Mouse (Mus musculus) spleen, postnatal 14 days (tissue): ENCODE results near the gene Gtpbp2.
A peak's percentile ranks its signal among the peaks of the same experiment; 100 is the strongest.

Experiments
- DNase-seq, 2 experiments: peaks; one replicate each; pipeline ENCODE4 v3.0.0; 2021 to 2022; ENCODE audit warnings: low spot score in 2 of 2

Gene Gtpbp2

DNA sequence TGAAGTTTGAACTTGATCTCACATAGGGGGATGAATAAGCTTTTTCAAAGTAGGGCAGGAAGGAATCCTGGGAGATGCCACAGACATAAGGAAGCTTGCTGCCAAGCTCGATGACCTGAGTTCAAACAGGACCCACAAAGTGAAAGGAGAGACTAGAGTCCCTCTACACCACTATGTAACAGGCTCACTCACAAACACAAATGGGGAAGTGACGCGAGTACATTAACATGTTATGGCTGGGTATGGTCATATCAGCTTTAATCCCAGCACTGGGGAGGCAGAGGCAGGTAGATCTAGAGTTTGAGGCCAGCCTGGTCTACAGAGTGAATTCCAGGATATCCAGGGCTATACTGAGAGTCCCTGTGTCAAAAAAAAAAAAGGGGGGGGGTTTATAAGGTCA lies 6.5 kb upstream of the Gtpbp2 start:
- no peak for DNase-seq

DNA sequence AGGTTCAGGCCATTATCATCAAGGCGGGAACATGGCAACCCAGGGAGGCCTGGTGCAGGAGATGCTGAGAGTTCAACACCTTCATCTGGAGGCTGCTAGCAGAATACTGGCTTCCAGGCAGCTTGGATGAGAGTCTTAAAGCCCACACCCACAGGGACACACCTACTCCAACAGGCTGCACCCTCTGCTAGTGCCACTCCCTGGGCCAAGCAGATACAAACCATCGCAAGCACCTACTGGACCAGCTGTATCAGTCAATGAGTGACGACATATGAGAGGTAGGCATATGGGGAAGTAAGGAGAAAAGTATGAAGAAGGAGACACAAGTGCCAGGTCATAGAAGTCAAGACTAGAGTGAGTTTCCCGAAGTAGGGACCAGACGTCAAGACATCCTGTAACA lies 4.2 kb upstream of the Gtpbp2 start:
- DNase-seq: peak in 1 of 2 experiments; percentile 40

DNA sequence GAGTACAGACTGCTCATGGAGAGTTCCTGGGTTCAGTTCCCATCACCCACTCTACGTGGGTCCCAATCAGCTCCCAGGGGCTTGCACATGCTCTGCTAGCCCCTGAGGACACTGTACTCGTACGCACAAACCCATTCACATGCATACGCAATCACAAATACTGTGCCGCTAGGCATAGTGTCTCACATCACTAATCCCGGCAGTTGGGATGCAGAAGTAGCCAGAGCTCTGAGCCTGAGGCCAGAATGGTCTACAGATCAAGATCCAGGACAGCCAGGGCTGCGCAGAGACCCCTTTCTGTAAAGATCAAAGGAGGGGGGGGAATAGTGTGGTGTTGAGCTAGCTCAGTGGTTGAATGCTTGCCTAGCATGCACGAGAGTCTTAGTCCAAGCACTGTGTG lies 3.7 kb upstream of the Gtpbp2 start:
- DNase-seq: no peak

DNA sequence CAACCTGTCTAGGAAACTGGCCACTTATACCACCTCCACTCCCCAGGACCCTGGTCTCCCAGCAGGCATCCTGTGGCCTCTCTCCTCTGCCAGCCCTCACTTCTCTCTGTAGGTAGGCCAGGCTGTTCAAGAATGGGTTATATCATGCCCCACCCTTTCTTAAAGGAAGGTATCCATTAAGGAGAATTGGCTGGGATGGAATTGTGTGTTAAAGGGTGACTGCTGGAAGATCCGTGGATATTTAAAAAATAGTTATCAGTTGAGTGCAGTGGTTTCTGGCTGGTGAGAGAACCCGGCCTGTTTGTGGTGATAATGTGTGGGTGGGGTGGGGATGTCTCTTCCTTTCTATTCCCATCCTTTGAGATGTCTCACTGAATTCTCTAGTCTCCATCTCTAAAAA lies 1.6 kb upstream of the Gtpbp2 start:
- no peak for DNase-seq

DNA sequence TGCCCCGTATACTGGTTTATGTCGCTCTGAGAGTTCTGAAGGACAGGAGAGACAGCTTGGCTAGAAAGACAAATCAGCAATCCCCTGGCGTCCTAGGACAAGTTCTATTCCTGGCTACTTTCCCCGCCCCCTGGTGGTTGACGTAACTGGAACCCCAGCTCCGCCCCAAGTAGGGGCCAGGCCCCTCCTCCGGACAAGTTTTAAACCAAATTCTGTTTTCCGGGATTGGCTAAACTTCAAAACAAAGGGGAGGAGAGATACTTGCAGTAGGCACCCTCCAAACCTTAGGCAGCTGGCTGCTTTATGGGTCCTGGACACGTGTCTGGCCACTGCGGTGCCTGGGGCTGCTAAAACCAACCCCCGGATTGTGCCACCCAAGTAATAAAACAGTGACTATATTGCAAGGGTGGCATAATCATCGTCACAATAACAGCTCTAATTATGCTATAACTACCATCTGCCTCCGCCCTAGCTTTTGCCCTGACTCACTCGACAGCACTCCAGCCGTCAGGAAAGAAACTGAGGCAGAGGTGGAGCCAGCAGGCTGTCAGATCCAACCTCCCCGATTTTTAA lies 656 bp upstream of the Gtpbp2 start:
- DNase-seq: peak; percentile 92

DNA sequence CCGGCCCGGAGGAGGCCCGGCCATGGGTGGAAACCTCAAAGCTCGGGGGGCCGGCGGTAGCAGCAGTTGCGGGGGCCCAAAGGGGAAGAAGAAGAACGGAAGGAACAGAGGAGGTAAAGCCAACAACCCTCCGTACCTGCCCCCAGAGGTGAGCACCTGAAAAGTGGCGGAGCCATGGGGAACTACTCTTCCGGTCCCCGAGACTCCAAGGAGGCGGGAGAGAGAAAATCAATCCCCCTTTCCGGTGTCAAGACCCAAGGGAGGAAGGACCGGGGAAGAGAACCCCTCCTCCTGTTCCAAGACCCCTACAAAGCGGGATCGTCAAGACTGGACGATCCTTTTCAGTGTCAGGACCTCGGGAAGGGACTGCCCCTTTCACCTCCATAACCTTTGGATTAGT lies 347 bp downstream of the Gtpbp2 start:
- no peak for DNase-seq

DNA sequence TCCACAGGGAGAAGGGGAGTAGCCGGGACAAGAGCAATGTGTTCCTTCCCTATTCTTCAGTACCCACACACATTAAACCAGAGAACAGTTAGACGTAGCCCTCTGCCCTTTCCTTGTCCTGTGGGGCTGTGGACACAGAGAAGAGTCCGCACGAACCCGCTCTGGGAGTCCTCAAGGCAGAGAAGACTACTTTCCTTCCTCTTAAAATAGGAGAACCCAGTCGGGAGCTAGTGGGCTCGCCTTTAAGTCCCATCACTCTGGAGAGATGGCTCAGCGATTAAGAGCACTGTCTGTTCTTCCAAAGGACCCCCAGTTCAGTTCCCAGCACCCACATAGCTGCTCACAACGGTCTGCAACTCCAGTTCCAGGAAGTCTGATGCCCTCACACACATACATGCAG lies 878 bp downstream of the Gtpbp2 start:
- no peak for DNase-seq

DNA sequence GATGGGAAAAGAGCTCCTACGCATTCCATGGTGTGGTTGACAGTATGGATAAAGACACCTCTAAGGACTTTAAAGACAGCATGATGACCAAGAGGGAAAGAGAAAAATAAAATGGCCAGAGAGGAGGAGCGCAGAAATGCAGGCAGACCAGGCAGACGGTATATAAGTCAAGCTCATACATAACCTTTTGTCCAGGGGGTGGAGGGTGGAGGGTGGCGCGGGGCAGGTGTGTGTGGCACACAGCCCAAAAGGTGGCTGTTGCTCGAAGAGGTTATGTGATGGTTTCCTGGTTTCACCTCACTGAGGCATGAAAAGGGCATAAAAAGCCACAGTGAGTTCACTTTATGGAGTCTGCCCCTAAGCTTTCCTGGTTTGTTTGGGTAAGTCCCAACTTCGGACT lies 1.7 kb downstream of the Gtpbp2 start:
- no peak for DNase-seq

DNA sequence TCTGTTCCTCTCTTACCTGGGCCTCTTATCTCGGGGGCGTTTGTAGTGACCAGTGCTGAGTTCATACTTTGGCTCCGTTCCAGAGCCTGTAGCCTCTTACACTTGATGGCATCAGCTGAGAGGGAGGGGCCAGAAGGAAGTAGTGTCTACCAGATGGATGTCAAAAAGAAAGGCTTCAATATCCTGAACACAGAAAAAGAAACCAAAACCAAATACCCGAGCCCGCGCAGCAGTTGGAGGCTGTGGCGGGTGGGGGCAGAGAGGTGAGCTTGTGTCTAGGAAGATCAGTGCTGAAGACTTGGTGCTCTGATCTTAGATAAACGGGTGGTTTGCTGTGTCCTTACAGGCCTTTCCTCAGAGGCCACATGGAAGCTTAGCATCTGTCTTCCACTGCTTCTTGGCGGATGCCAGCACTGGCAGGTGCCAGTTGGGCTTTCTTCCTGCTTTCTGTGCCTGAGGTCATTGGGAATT lies 2.2 kb downstream of the Gtpbp2 start:
- no peak for DNase-seq

DNA sequence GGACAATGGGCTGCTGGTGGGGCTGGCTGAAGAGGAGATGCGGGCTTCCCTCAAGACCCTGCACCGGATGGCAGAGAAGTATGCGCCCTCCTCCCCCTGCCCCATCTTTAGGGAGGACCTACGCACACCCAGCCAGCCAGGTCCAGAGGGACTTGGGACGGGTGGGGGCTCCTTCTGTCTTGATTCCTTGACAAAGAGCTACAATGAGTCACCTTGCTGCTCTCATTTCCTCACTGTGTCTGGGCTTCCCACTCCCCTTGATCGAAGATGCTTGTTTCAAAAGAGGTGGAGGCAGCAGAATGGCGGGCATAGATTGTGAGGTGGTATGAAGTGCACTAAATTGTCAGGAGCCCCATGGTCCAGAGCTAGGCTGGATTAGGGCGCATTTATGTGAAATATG lies 3.5 kb downstream of the Gtpbp2 start:
- no peak for DNase-seq

DNA sequence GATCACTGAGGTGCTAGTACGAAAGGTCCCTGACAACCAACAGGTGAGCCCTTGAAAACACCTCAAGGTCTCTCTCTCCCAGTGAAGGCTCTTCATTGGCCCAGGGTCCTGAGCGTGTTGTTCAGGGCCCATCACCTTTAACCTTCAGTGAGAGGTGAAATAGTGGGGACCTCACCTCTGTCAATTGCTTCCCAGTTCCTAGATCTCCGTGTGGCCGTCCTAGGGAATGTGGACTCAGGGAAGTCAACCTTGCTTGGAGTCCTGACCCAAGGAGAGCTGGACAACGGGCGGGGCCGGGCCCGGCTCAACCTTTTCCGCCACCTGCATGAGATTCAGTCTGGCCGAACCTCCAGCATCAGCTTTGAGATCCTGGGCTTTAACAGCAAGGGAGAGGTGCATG lies 4.0 kb downstream of the Gtpbp2 start:
- DNase-seq: no peak

DNA sequence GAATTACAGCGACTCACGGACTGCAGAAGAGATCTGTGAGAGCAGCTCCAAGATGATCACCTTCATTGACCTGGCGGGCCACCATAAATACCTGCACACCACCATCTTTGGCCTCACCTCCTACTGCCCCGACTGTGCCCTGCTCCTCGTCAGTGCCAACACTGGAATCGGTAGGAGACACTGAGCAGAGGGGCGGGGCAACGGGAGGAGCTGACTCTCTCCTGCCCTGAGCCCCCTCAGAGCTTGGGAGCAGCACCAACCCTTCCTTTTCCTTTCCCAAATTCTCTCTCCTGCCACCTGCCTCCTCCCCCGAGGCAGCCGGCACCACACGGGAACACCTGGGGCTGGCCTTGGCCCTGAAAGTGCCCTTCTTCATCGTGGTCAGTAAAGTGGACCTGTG lies 4.6 kb downstream of the Gtpbp2 start:
- DNase-seq: no peak

DNA sequence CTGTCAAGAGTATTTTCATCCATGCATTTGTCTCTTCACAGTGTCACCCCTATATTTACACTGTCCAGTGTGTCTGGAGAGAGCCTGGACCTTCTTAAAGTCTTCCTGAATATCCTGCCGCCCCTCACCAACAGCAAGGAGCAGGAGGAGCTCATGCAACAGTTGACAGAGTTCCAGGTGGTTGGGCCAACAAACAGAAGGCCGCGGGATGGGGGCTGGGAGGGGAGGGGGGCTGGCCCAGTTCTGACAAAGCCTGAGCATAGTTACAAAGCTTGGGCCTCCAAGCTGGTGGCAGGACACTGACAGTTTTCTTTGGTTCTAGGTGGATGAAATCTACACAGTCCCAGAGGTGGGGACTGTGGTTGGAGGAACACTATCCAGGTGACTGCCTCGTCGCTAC lies 5.4 kb downstream of the Gtpbp2 start:
- DNase-seq: no peak

DNA sequence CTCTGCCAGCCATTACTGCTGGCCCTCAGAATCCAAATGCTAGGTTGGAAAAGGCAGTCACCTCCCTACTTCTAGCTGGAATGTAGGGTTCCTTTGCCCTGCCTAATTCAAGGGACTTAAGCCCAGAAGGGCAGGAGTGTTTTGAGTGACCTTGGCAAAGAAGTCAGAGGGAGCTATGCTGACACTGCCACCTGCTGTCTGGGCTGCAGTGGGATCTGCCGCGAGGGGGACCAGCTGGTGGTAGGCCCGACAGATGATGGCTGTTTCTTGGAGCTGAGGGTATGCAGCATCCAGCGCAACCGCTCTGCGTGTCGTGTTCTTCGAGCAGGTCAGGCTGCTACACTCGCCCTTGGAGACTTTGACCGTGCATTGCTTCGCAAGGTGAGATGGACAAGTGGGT lies 6.2 kb downstream of the Gtpbp2 start:
- DNase-seq: no peak

DNA sequence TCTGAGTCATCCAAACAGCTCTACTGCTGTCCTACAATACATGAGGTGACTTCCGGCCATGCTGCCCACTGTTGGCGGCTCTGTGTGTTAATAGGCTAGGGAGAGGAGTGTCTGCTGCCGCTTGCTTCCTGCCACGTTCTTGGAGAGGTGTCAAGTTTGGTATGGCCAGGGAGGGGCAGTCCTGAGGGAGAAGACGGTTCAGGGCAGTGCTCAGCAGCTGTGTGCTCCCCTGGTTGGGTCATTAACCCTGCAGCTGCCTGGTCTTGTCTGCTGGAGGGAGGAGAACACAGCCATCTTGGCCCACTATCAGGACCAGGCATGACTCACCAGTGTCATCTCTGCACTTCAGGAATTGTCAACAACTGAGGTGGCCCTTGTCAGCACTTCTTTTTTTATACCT lies 7.5 kb downstream of the Gtpbp2 start:
- no peak for DNase-seq

DNA sequence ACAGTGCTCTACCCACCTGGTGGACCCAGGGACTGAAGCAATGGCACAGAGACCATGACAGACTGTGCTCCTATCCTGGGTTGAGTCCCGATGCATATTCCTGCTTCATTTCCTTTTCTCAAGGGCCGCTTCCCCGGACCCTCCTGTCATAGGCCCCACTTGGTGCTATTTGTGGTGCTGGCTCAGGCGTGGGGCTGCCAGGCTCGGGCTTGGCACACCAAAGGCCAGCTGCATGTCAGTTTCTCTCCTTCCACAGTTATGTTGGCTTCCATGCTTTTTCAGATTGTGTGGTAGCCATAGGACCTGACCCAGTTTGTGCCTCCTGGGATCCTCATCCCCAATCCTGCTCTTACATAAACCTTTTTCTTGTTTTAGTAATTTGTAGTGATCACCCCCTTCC lies 7.9 kb downstream of the Gtpbp2 start:
- no peak for DNase-seq

DNA sequence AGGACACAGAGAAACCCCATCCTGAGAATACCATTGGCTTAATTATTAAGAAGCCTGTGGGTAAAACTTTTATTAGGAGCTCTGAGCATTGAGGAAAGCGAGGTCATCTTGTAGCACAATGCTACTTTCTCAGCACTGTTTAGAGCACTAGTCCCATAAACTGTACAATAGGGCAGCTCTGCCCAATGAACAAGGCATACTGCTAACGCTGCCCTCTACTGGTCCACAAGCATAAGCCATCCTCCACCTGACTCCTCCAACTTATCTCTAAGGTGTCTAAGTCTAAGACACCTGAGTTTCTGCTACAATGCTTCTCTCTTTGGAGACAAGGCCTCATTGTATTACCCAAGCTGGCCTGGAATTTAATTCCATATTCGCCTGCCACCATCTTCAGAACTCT lies 9.7 kb downstream of the Gtpbp2 start:
- no peak for DNase-seq

DNA sequence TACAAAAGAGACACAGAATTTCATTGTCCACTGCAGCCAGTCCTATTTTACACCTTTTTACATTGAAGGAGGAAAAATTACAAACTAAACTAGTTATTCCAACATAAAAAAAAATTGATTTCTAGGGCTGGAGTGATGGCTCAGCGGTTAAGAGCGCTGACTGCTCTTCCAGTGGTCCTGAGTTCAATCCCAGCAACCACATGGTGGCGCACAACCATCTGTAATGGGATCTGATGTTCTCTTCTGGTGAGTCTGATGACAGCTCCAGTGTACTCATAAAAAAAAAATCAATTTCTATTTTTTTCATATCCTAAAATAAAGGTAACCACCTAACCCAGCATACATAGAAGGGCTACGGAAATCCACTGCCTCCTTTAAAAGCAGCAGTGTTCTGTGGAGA lies 21.4 kb downstream of the Gtpbp2 start:
- DNase-seq: no peak

DNA sequence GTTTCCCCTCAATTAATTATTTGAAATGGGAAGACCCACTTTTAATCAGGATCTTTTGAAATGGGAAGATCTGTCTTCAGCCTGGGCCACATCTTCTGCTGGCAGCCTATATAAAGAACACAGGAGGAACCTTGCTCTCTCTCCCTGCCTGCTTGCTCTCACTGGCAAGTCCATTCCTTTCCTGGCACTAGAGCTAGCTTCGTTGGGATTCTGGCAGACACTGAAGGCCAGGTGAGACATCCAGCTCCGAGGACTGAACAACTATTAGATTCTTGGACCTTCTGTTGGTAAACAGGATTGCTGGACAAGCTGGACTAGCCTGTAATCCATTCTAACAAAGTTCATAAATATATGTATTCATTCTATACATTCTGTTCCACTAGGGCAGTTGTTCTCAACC lies 28.0 kb downstream of the Gtpbp2 start:
- DNase-seq: no peak

DNA sequence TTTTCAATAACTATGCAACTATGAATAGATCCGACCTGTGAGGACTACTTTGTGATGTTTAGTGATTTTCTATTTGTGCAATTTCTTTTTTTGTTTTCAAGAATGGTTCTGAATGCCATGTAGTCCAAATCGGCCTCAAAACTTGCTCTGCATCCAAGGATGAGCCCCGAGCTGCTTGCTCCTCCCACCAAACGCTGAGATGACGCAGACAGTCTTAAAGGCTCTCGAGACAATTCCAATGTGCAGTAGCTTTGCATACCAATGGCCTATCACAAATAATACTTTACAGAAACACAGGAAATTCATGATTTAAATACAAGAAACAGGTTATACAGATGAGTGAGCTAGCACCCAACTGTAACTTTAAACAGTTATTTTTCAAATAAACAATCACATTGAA lies 40.3 kb downstream of the Gtpbp2 start:
- no peak for DNase-seq

DNA sequence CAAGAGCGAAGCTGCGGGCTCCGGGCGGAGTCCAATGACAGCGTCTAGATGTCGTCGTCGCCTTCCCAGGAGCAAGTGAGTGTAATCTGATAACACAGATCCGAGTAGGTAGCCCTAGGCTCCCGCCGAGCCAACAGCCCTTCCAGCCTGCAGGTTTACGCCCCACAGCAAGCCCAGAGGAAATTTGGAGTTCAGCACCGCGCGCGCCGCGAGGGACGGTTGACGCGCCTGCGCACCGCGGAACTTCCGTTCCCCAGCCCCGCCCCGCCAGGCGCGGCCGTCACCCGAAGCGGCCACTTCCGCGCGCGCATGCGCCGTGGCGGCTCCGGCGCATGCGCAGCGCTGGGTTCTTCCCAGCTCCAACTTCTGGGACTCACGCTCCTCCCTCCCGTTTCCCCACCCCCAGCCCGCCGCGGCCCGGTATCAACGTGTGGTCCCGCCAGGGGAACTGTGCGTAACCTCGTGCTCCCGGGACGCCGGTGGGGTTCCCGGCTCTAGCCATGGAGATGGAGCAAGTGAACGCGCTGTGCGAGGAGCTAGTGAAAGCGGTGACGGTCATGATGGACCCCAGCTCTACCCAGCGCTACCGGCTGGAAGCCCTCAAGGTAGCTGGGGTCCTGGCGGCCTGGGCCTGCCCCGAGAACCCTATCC lies 41.7 kb downstream of the Gtpbp2 start, which contains the start of the genes Polh and Xpo5:
Gene Polh (minus strand): TSS at position 225 of the 651 bp plus-strand sequence.
Gene Xpo5 (plus strand): TSS at position 362 of the 651 bp plus-strand sequence.
- peak; percentile 90 to 91 for DNase-seq

DNA sequence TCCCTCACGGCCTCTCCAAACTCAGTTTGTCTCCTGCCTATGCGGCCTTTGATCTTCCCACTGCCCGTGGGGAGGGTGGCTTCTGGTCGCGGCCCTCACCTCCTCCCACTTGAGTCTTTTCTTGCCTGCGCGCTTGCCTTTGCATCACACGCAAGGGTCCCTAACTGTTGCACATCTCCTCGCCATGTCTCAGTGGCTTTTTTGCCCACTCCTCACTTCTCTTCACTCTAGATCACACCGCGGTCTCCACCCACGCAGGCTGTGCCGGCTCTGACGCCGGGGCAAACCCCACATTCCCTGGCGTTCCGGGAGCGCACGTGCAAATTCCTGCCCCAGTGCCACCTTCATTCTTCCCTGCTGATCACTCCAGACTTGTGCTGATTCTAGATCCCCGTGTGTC lies 42.2 kb downstream of the Gtpbp2 start:
- no peak for DNase-seq

DNA sequence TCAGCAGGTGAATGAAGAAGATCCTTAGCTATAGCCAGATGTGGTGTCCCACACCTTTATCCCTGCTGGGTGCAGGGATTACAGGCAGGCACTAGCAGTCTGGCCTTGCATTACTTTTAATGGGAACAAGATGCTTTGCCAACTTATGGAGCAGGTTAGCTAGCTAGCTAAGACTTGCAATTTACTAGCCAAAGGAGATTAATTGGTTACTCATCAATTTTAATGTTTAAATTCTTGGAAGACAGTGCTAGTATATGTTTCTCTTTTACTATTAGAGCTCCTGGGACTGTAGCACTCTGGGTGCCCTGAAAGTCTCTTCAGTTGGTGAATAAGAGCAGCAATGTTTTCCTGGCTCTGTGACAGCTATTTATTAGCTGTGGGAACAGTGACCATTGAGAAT lies 45.8 kb downstream of the Gtpbp2 start:
- DNase-seq: no peak

DNA sequence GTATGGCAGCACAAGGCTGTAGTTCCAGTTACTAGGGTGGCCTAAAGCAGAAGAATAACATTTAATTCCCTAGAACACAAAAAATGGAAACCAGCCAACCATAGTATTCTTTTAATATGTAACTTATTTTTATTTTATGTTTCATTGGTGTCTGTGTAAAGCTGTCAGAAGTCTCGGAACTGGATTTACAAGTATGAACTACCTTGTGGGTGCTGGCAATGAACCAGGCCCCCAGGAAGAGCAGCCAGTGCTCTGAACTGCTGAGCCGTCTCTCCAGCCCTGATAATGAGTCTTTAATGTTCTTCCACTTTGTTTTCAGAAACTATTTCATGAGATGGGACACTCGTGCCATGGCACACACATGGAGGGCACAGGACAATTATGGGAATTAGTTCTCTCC lies 49.7 kb downstream of the Gtpbp2 start:
- DNase-seq: no peak
